Mouse (Mus musculus) mature B cell (primary cell): ENCODE measurements around the gene Dennd1a.

Experiments used
- in situ Hi-C: fragments of 300-500 bp; cut with MboI; formaldehyde crosslinking; loops from 2 replicates; pipeline ENCODE4 v1.14.3; 2019

Gene Dennd1a

GRCm38 (mm10) chr2:37815676-37816075 is 471.5 kb downstream of the Dennd1a start:
- in situ Hi-C loops, result no loop called here

DNA sequence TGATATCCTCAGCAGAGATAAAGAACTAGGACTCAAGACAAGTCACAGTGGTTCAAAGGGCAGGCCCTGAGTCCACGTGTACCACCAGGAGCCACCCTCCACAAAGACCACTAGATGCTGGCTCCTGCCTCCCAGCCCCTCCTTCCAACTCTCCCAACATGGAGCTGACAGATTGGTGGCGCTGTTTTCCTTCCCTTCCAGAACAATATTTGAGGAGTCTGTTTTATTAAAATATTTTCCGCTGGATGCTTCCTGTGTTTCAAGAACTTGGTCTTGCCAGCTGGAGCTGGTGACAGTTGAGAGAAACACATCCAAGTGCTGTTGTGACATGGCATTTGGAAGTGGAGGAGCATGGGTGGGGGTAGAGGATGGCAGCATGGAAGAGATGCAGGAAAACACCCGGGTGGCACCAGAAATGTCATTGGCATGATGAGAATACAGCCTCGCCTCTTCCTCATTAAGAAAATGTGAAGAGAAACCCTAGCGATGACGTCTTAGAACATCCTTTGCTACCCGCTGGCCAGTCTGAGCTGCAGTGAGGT is 472.3 kb downstream of the Dennd1a start:
- in situ Hi-C loops, result no loop called here

GRCm38 (mm10) chr2:37812401-37812800 is 474.8 kb downstream of the Dennd1a start:
- in situ Hi-C loops, result no loop called here

DNA sequence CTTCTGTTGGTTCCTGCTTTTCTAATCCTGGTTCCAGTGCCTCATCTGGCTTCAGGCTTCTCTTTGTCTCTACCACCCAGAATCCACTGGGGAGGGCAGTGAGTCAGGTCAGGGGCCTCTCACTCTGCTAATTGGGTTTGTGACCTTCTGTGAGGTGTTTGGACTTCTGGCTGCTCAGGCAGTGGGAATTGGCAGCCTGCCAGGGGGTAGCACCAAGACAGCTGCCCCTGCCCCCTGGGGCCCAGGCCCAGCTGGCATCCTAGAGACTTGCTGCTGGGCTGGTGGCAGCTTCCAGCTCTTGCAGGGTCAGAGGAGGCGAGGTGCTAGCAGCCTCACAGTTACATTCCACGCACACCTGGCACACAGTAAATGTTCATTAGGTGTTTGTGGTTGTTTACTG is 475.5 kb downstream of the Dennd1a start:
- in situ Hi-C loops, result no loop called here

GRCm38 (mm10) chr2:37802610-37803212 is 484.5 kb downstream of the Dennd1a start:
- in situ Hi-C loops, result no loop called here

DNA sequence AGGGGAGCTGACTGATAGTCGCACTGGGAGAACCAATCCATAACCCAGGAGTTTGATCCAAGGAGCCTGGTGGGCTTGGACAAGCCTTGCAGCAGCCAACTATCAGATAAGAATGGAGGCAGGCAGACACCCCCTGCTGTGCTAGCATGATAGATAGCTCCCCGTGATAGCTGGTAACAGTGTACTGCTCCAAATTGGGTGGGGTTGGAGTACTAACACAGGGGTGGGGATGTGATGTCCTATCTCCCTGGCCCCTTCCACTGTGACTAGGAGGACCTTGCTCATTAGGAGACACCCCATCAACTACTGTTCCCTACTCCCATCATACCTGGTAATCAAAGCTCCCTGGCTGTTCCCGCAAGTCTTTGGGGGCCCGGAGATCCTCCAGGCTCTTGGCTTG is 485.5 kb downstream of the Dennd1a start:
- in situ Hi-C loops, result no loop called here

- in situ Hi-C loops, result no loop called here
Observed at GRCm38 (mm10) chr2:37799137-37799536, 488.1 kb downstream of the Dennd1a start.

- in situ Hi-C loops, result no loop called here
Observed at GRCm38 (mm10) chr2:37797046-37797445, 490.1 kb downstream of the Dennd1a start.

GRCm38 (mm10) chr2:37796021-37796420 is 491.2 kb downstream of the Dennd1a start:
- in situ Hi-C loops, result no loop called here

GRCm38 (mm10) chr2:37791340-37791739 is 495.9 kb downstream of the Dennd1a start:
- in situ Hi-C loops, result no loop called here

- in situ Hi-C loops, result no loop called here
Observed at GRCm38 (mm10) chr2:37790738-37791137, 496.5 kb downstream of the Dennd1a start.

DNA sequence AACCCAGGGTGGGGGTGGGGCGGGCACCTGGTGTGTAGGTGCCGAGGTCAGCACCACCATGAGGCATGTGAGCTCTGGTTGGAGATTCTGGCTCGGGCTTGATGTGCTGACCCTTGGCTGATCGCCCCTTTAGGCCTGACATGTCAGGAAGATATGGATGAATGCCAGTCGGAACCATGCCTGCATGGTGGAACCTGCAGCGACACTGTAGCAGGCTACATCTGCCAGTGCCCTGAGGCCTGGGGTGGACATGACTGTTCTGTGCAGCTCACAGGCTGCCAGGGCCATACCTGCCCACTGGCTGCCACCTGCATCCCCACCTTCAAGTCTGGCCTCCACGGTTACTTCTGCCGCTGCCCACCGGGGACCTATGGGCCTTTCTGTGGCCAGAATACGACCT is 497.2 kb downstream of the Dennd1a start:
- in situ Hi-C loops, result no loop called here

- in situ Hi-C loops, result no loop called here
Observed at GRCm38 (mm10) chr2:37789029-37789428, 498.2 kb downstream of the Dennd1a start.

DNA sequence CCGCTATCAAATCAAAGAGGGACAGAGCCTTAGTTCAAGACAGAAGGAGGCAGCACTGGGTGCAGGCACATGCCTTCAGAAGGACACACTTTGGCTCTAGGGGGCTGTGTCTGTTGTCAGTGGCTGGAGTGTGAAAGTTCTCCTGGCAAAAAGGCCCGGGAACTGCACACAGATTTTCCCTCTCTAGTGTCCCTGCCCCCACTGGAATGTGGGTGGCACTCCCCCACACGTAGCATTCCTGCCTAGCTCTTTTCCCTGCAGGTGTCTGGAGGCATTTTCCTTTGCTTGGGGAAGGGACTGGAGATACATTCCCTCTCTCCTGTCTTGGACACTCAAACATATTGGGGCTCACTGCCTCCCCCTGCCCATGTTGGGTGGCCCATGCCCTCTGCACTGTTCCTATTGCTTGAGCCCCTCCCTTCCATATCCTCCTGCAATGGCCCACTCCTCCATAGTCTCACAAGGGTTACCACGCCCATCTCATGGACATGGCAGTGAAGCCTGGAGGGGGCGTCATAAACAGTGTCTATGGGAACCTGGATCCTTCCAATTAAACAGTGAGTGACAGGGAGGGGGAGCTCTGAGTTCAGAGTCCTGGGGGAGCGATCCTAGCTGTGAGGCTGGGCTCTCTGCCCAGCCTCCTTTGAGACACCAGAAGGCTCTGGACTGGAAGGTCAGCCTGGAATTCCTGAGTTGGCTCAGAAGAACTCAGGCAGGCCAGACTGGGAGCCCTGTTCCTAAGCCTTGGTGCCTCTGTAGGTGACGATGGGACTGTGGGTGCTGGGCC is 498.8 kb downstream of the Dennd1a start:
- in situ Hi-C loops, result no loop called here

GRCm38 (mm10) chr2:37786461-37786860 is 500.7 kb downstream of the Dennd1a start:
- in situ Hi-C loops, result no loop called here

- in situ Hi-C loops, result no loop called here
Observed at GRCm38 (mm10) chr2:37784473-37784872, 502.7 kb downstream of the Dennd1a start.

GRCm38 (mm10) chr2:37782002-37782401 is 505.2 kb downstream of the Dennd1a start:
- in situ Hi-C loops, result no loop called here

DNA sequence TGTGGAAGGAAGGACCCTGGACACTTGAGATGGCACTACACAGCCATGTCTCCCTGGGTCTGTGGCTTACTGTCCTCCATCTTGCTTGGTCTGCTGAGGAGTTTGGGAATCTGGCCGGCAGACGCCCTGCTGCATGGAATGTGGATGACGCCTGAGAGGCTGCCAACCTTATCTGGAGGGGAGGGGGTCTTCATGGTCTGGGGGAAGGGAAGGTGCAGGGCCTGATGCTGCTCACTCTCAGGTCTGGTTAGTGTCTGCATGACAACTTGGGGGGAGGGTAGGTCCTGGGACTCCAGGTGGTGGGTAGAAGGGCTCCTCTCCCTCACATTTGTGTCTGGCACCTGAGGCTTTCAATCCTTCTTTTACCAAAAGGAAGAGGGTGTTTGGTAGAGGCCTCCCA is 505.8 kb downstream of the Dennd1a start:
- in situ Hi-C loops, result no loop called here

- in situ Hi-C loops, result no loop called here
Observed at GRCm38 (mm10) chr2:37780270-37780929, 506.8 kb downstream of the Dennd1a start.

DNA sequence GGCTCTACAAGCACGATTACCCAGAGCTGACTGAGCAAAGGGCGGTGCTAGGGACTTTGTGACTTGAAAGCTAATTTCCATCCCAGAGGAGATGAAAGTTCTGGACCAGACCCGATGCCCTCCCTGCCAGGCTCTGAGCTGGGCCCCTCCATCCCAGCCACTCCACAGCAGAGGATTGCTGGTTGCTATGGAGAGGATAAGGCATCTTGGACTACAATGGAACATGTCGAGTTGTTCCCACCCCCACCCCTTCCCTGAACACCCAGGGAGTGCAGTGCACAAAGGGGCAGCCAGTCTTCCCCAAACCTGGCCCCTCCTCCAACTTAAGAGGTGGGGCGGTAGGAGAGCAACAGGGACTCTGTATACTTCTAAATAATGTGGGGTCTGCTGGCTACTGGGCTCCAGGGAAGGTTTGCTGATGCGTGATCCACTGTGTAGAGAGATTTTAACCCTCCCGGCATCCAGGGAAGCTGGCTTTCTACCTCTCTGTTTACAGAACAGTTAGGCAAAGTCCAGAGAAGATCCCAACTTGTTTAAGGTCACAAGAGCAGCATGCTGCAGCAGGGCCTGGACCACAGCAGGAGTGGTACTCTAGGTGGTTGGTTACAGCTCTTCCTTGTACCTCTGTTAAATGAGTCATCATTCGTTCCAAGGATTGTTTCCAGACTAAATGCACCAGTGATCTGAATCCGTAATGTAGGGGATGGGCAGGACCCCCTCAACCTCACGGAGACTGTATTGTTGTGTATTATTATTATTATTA is 509.1 kb downstream of the Dennd1a start:
- in situ Hi-C loops, result no loop called here

GRCm38 (mm10) chr2:37776611-37777411 is 510.4 kb downstream of the Dennd1a start:
- in situ Hi-C loops, result no loop called here
